In the genomic region with DNA sequence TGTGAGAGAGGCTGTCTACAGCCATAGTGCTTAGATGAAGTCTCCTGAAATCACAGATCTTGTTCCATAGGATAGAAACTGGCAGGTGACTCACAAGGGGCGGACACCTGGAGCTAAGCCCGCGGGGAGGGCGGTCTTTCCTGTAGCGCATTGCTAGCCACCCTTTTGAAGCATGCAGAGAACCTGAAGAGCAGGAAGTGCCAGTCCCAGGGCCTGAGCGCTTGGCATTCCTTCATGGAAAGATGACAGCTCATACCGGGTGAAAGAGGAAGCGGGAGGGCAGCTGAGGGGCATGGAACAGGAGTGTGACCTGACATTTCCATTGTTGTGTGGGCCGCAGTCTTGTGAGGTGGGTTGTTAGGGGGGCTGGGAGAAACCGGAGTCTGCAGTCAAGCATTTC, we compare ENCODE assay signal across 8 mouse cellular contexts. TPM values are rescaled to one million over a fixed set of nuclear protein-coding genes. Genes with fewer than 3 reads are reported as not detected.
A peak's percentile ranks its signal among the peaks of the same experiment; 100 is the strongest.
DNase-seq lines count a peak whose midpoint lies in the region; ATAC-seq lines count a peak whose summit lies in the region.

No protein-coding gene starts in this region.

- ATAC-seq in erythroid progenitor cell, adult 5-6 weeks (replicated peaks; ENCODE audit: low FRiP score, poor library complexity, severe bottlenecking), result no peak

- DNase-seq in NIH3T3 (ENCODE audit: low read depth), result peak; percentile 5
- DNase-seq in heart, adult 11 months, result peak; percentile 98
- peak; percentile 68 for DNase-seq in kidney, adult 9 months
- DNase-seq in mesoderm, embryonic 11.5 days (ENCODE audit: low read depth, low spot score), result peak; percentile 43
- no peak for DNase-seq in c-Kit-positive CD71-positive TER-119-positive erythroid progenitor cells, embryonic 14.5 days (ENCODE audit: low spot score)
- DNase-seq in layer of hippocampus, postnatal 10 days (ENCODE audit: low spot score in 2 of 2), result no peak
- no peak for DNase-seq in gastrocnemius, adult 8-10 months (ENCODE audit: low spot score in 2 of 2)

RNA-seq across cellular contexts. Expression of a gene that starts 33.1 kb away (rescaled TPM):
- 1 to 10 TPM; 5.6 to 7.0 TPM for total RNA-seq in layer of hippocampus, postnatal 10 days (2021)
- 2.5 and 5.0 TPM in 2 replicates for total RNA-seq in erythroid progenitor cell, adult 5-6 weeks (2015; ENCODE audit: low replicate concordance)
- total RNA-seq in erythroid progenitor cell, adult 5-6 weeks (2017; ENCODE audit: low replicate concordance), result 2.6 and 3.4 TPM in 2 replicates
- total RNA-seq in gastrocnemius, adult 8-10 months (2022), result 1 to 10 TPM; 4.3 to 5.8 (median 4.9) TPM

Comparison
In these comparisons a context has a peak if more than half of its experiments do, and no peak if none do; other contexts are left out.
1. DNase-seq: peak in NIH3T3 (single experiment), heart, adult 11 months (single experiment), kidney, adult 9 months (single experiment) and mesoderm, embryonic 11.5 days (single experiment); none in c-Kit-positive CD71-positive TER-119-positive erythroid progenitor cells, embryonic 14.5 days (single experiment), layer of hippocampus, postnatal 10 days (0 of 2) and gastrocnemius, adult 8-10 months (0 of 2).